8 mouse cellular contexts compared by ENCODE assay signal in the genomic region with DNA sequence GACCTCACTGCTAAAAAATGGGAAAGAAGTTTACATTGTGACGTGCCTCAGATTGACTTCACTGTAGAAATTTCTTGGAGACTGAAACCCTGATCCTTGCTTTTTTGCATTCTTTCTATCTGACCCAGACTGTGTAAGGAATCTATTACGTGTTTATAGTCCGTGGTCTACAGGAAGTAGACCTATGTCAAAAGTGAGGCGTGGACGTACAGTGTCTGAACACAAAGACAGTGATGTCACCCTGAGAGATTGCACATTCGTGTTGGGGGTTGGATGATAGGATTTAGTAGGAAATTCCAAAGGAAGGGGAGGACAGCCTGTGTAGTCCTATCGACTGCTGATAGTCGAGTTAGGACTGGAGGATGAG. TPM values are rescaled to one million over a fixed set of nuclear protein-coding genes. Genes with fewer than 3 reads are reported as not detected.
DNase-seq lines count a peak whose midpoint lies in the region; ATAC-seq lines count a peak whose summit lies in the region.

No protein-coding gene starts in this region.

- ATAC-seq in embryonic facial prominence, embryonic 13.5 days (ENCODE audit: insufficient number of reproducible peaks, insufficient read depth, low FRiP score, low TSS enrichment, low read depth), result no peak
- ATAC-seq in limb, embryonic 11.5 days (ENCODE audit: insufficient number of reproducible peaks, low FRiP score, low TSS enrichment, low read depth), result peak; percentile 44; the same call in 1 of the 2 replicates
- peak; percentile 5 for ATAC-seq in neural tube, embryonic 14.5 days (ENCODE audit: low read depth)

- WGBS in embryonic facial prominence, embryonic 13.5 days, result under 1% methylated on average over 8 of the region's 8 CpGs
- 2% methylated on average over 8 of the region's 8 CpGs for WGBS in limb, embryonic 11.5 days
- 2% methylated on average over 8 of the region's 8 CpGs for WGBS in neural tube, embryonic 14.5 days

- peaks cover 17% of the 10 kb centered on the region for H3K36me3 ChIP-seq in embryonic facial prominence, embryonic 13.5 days
- H3K36me3 ChIP-seq in limb, embryonic 11.5 days (ENCODE audit: control insufficient read depth, insufficient read depth, low read length), result no peaks in the 10 kb centered on the region
- no peaks in the 10 kb centered on the region for H3K36me3 ChIP-seq in neural tube, embryonic 14.5 days (ENCODE audit: control insufficient read depth, insufficient read depth, low read length)

- peak overlapping the region; percentile 84 for H3K9ac ChIP-seq in embryonic facial prominence, embryonic 13.5 days
- peak overlapping the region; percentile 78 for H3K9ac ChIP-seq in limb, embryonic 11.5 days (ENCODE audit: low read length)
- H3K9ac ChIP-seq in neural tube, embryonic 14.5 days (replicated peaks; ENCODE audit: low read depth, low read length), result 0 out of 2 replicates have a peak overlapping the region, but pooled peaks have one; percentile 22

- H3K27me3 ChIP-seq in embryonic facial prominence, embryonic 13.5 days, result no peaks in the 10 kb centered on the region
- H3K27me3 ChIP-seq in limb, embryonic 11.5 days (ENCODE audit: control insufficient read depth, insufficient read depth, low read length), result no peaks in the 10 kb centered on the region
- H3K27me3 ChIP-seq in neural tube, embryonic 14.5 days (ENCODE audit: control insufficient read depth, insufficient read depth, low read length), result no peaks in the 10 kb centered on the region

- H3K4me2 ChIP-seq in embryonic facial prominence, embryonic 13.5 days, result peak overlapping the region; percentile 73
- peak overlapping the region; percentile 60 for H3K4me2 ChIP-seq in limb, embryonic 11.5 days (ENCODE audit: low read depth, severe bottlenecking)
- H3K4me2 ChIP-seq in neural tube, embryonic 14.5 days (ENCODE audit: low read depth, low read length), result peak overlapping the region; percentile 58

- DNase-seq in spleen, adult 12 weeks (ENCODE audit: low spot score), result peak; percentile 9
- no peak for DNase-seq in spleen, postnatal 4 days (ENCODE audit: low spot score in 2 of 2)
- DNase-seq in limb, embryonic 11.5 days (ENCODE audit: low spot score), result no peak
- DNase-seq in urinary bladder, adult 18-20 months (ENCODE audit: low spot score in 2 of 2), result no peak
- no peak for DNase-seq in testis, postnatal 14 days (ENCODE audit: low spot score)
- no peak for DNase-seq in urinary bladder, postnatal 25 days (ENCODE audit: low spot score)

- H3K9me3 ChIP-seq in embryonic facial prominence, embryonic 13.5 days, result no peaks in the 10 kb centered on the region
- H3K9me3 ChIP-seq in limb, embryonic 11.5 days (ENCODE audit: control insufficient read depth, low read length), result no peaks in the 10 kb centered on the region
- no peaks in the 10 kb centered on the region for H3K9me3 ChIP-seq in neural tube, embryonic 14.5 days (ENCODE audit: control insufficient read depth, low read length)

- H3K27ac ChIP-seq in embryonic facial prominence, embryonic 13.5 days, result peak overlapping the region; percentile 96
- H3K27ac ChIP-seq in limb, embryonic 11.5 days (replicated peaks; ENCODE audit: low read depth, low read length), result peak overlapping the region; percentile 67; the same call in 1 of the 2 replicates
- H3K27ac ChIP-seq in neural tube, embryonic 14.5 days (ENCODE audit: low read depth, low read length), result no peak overlapping the region

- H3K4me3 ChIP-seq in embryonic facial prominence, embryonic 13.5 days, result peak overlapping the region; percentile 77
- peak overlapping the region; percentile 56 for H3K4me3 ChIP-seq in limb, embryonic 11.5 days (ENCODE audit: low read depth, low read length)
- peak overlapping the region; percentile 45 for H3K4me3 ChIP-seq in neural tube, embryonic 14.5 days (ENCODE audit: low read depth, low read length)

- H3K4me1 ChIP-seq in embryonic facial prominence, embryonic 13.5 days, result peaks cover 18% of the 10 kb centered on the region
- H3K4me1 ChIP-seq in limb, embryonic 11.5 days (ENCODE audit: control insufficient read depth, insufficient read depth, low read length), result peaks cover 6% of the 10 kb centered on the region
- no peaks in the 10 kb centered on the region for H3K4me1 ChIP-seq in neural tube, embryonic 14.5 days (ENCODE audit: control insufficient read depth, insufficient read depth, low read length)

RNA-seq across cellular contexts. Expression of gene Stil, which starts 0.5 kb away (rescaled TPM):
- 12.4 and 12.5 TPM in 2 replicates for polyA plus RNA-seq in embryonic facial prominence, embryonic 13.5 days (2015; fragmentation: Nextera tagmentation; extraction: Ambion mirVana)
- polyA plus RNA-seq in limb, embryonic 11.5 days (2014; fragmentation: Nextera tagmentation; extraction: Ambion mirVana), result 20.1 and 23.0 TPM in 2 replicates
- 1.3 and 2.6 TPM in 2 replicates for polyA plus RNA-seq in neural tube, embryonic 14.5 days (2014; fragmentation: Nextera tagmentation; extraction: Ambion mirVana)

RNA-seq across cellular contexts. Expression of gene Cmpk1, which starts 13.4 kb away (rescaled TPM):
- polyA plus RNA-seq in embryonic facial prominence, embryonic 13.5 days (2015; fragmentation: Nextera tagmentation; extraction: Ambion mirVana), result 99.5 and 103 TPM in 2 replicates
- polyA plus RNA-seq in limb, embryonic 11.5 days (2014; fragmentation: Nextera tagmentation; extraction: Ambion mirVana), result 83.6 and 87.4 TPM in 2 replicates
- 207 and 221 TPM in 2 replicates for polyA plus RNA-seq in neural tube, embryonic 14.5 days (2014; fragmentation: Nextera tagmentation; extraction: Ambion mirVana)

RNA-seq across cellular contexts. Expression of gene Tal1, which starts 55.8 kb away (rescaled TPM):
- polyA plus RNA-seq in embryonic facial prominence, embryonic 13.5 days (2015; fragmentation: Nextera tagmentation; extraction: Ambion mirVana), result 1.4 and 1.7 TPM in 2 replicates
- 2.7 and 3.4 TPM in 2 replicates for polyA plus RNA-seq in limb, embryonic 11.5 days (2014; fragmentation: Nextera tagmentation; extraction: Ambion mirVana)
- 2.3 TPM in 2 replicates for polyA plus RNA-seq in neural tube, embryonic 14.5 days (2014; fragmentation: Nextera tagmentation; extraction: Ambion mirVana)

Comparison
In these comparisons a context has a peak if more than half of its experiments do, and no peak if none do; other contexts are left out.
1. H3K9ac ChIP-seq: peak in every context shown above with its lines; median percentile 84 in embryonic facial prominence, embryonic 13.5 days; 78 in limb, embryonic 11.5 days; 22 in neural tube, embryonic 14.5 days.